Mouse (Mus musculus): ENCODE measurements around the gene Lsamp.

DNA sequence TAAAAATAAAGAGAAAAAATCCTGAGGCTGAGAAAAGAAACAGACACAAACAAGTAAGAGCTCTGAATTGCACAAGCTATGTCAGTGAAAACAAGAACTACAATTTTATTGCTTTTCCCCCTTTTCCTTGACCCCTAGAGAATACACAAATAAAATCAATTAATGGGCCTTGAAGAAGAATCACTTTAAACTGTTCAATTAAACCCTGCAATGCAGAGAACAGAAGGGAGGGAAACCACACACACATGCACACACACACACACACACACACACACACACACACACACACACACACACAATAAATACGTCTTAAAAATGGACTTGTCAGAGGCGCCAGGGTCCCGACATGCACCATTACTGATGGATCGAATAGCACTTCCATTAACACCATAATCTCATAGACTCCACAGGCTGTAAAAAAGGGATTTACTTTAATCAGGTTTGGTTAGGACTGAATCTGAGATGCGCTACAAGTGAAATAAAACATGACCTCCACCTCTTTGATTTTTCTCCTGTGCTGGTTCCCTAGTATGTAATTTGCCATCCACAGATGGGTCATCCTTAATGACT is 573.6 kb downstream of the Lsamp start:
- TF ChIP-seq CTCF (IDR thresholded peaks at IDR 0.05; ENCODE audit: low read depth, low read length) (no peak), POLR2A (IDR thresholded peaks at IDR 0.05; ENCODE audit: insufficient read depth, low read length) (no peak), EP300 (IDR thresholded peaks at IDR 0.05; ENCODE audit: insufficient read depth, low read depth, low read length) (no peak)
